Mouse (Mus musculus) WW6 (cell line): ENCODE results near the gene Cdh5.
"Not testable (repeated sequence)": the region's sequence is repeated elsewhere in the genome, so short reads cannot be mapped to it uniquely, and the experiment has no call there.

Experiments
- DNase-seq: peaks from one replicate; pipeline ENCODE4 v3.0.0-alpha.2; 2013; ENCODE audit warnings: low read depth, low spot score

Gene Cdh5

DNA sequence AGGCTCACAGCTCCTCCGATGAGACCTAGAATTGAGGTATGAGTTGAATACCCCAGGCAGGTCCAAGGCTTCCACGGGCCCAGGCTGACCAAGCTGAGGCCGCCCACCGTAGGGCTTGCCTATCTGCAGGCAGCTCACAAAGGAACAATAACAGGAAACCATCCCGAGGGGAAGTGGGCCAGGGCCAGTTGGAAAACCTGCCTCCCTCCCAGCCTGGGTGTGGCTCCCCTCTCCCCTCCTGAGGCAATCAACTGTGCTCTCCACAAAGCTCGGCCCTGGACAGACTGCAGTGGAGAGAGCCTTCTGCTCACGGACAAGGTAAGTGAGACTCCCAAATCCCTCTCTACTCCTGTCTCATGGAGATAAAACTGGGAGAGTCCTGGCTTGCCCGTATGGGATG lies at the start of gene Cdh5:
Cdh5 (plus strand) TSS at position 211 of the 400 bp plus-strand sequence.
- no peak for DNase-seq

GRCm38 (mm10) chr8:104059922-104060321 lies 41.5 kb upstream of the Cdh5 start:
- DNase-seq, result no peak

DNA sequence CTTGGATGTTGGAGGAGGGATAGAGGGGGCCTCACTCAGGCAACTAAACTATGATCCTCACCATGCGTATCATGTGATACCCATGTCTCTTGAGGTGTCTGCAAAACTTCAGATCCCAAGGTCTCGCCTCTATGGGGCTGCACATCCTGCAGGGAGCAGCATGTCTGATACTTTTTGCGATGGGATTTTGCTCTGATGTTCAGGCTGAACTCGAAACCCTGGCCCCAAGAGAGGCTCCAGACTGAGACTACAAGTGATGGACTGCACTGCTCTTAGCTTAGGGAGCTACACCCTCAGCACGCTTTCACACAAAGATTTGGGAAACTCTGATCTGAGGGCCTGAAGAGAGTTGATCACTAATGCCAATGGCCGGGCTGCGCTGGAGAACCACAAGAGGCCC lies 41.0 kb upstream of the Cdh5 start:
- DNase-seq, result no peak

DNA sequence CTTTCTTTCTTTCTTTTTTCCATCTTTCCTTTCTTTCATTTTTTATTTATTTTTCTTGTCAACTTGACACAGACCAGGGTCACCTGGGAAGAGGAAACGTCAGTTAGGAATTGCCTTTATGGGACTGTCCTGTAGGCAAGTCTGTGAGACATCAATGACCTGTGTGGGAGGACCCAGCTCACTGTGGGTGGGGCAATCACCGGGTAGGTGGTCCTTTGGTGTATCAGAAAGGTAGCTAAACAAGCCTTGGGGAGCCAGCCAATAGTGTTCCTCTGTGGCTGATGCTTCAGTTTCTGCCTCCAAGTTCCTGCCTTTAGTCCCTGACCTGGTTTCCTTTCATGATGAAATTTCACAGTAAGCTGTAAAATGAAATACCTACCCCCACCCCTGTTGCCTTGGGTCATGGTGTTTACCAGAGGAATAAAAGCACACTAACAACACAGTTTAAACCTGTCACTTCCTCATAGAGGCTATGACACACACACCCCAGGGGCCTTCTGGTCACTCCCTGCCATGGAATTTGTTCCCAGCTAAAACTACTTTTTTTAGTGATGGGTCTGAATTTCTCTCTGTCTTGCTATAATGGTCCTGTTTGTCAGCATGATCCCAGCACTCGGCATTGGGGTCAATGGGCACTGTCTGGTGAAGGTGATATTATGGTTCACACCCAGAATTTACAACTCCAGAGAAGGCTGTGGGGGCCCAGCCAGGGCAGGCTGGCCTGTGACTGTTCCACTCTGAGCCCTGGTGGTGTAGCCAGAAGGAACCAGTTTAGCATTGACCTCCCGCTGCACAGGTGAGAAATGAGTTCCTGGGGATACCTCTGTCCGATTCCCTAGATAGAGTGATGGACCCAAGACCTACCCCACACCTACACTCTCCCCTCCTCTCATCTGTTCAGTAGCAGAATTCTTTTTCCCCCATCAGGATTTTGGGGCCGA lies 40.1 kb upstream of the Cdh5 start:
- no peak for DNase-seq

- DNase-seq, result no peak
These were observed 39.2 kb upstream of the Cdh5 start for GRCm38 (mm10) chr8:104061989-104062820.

GRCm38 (mm10) chr8:104065223-104065622 lies 36.2 kb upstream of the Cdh5 start:
- DNase-seq, result no peak

DNA sequence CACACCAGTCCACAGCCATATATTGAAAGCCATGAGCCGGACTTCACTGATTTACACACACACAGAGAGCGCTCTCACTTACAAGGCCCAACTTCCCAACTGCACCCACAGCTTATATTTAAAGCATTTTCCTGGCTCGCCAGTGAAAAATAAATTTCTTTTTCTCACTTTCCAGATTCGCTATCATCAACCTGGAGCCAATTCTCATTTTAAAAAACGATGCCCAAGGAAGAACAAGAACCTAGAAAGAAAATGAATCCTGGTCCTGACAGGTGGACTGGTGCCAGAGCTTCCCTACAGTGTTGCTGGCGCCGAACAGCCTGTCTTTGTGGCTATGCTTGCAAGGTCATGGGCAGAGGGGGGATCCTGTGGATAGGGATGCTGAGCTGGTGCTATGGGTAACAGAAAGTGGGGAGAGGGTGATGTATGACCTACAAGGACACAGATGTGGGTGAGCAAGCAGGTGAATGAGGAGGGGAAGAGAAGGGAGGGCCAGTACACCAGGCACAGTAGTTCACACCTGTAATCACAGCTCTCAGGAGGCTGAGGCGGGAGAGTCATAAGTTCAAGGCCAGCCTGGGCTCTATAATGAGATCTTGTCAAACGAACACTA lies 35.4 kb upstream of the Cdh5 start:
- DNase-seq, result no peak

GRCm38 (mm10) chr8:104067390-104067925 lies 34.0 kb upstream of the Cdh5 start:
- no peak for DNase-seq

- DNase-seq, result no peak
These were observed 32.9 kb upstream of the Cdh5 start for GRCm38 (mm10) chr8:104068421-104069035.

DNA sequence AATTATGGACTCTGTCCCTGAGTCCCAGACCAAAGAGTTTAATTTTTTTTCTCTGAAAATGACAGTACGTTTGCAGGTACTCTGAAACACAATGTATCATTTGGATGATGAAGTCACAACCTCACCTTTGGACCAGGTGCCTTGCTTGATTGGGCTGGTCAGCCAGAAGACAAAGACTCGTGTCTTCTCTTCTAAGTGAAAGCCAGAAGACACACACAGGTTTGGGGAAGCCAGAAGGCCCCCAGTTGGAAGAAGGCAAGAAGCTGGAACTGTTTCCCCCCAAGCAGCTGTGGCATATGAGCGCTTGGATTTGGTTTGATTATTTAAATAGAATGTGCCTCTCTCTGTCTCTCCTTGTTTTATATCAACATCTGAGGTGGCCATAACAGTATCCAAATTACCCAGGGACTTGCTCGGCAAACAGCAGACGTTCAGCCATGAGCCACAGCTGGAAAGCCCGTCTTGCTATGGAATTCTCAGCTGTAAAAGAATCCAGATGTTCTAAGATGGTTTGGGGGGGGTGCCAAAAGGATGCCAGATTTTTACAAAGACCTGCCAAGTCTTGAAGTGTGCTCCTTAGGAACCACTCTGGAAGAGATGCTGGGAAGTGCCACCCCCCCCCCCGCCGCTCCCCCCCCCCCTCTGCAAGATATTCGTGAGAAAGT lies 31.1 kb upstream of the Cdh5 start:
- DNase-seq, result not testable (repeated sequence)

DNA sequence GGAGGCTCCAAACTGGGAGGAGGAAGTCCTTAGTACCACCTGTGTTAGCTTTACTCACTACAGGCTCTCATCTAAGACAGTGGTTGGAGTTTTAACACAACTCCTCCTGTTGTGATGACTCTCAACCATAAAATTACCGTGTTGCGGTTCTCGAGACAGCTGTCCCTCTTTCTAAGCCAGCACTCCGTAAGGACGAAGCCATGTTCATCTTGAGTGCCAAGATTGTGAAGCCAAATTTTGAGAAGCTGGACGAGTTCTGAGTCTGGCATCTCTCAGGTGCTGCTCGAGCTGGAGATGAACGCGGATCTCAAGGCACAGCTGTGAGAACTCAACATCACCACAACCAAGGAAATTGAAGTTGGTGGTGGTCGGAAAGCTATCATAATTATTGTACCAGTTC lies 30.5 kb upstream of the Cdh5 start:
- DNase-seq, result no peak

DNA sequence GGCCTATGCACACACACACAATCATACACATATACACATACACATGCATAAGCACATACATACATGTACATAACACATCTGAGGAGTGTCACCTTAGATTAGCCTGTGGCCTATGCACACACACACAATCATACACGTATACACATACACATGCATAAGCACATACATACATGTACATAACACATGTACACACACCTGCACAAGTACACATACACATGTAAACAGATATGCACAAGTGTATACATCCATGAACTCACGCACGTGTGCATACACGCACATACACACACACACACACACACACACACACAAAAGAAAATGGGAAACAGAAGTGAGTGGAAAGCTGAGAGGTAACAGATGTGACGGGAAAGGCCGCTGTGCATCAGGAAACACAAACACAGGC lies 26.3 kb upstream of the Cdh5 start:
- DNase-seq, result no peak

GRCm38 (mm10) chr8:104076541-104077412 lies 24.6 kb upstream of the Cdh5 start:
- no peak for DNase-seq

DNA sequence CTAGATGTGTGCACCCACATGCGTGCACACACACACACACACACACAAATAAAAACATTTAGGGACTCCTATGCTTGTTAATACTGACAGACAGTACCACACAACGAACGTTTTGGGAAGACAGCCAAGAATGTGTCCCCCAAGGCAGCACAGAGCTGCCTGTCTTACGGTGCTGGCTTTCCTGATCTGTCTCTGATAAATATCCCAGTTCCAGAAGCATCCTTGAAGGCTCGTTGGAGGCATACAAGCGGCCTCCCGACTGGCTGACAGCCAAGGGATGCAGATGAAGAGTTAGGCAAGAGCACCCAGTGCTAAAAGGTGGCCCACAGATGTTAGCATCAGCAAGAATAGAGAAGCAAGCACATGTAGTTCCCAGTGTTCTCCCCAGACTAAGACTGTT lies 23.3 kb upstream of the Cdh5 start:
- no peak for DNase-seq

DNA sequence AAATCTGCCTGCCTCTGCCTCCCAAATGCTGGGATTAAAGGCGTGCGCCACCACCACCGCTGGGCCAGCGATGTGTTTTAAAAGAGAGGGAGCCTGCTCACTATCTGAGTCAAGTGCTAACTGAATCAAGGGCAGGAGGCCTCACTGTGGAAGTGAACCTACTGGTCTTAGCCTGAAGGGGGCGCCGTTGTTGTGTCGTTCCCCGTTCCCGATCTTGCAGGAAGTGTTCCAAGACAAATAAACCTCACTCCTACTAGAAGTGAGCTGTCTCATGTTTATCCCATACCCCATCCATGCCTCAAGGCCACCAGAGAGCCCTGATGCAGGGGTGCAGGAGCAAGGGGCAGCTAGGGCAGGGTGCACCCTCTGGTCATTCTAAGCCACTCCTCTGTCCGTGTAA lies 16.1 kb upstream of the Cdh5 start:
- no peak for DNase-seq

GRCm38 (mm10) chr8:104086615-104087014 lies 14.8 kb upstream of the Cdh5 start:
- DNase-seq, result no peak

- DNase-seq, result no peak
These were observed 14.3 kb upstream of the Cdh5 start for GRCm38 (mm10) chr8:104087091-104087490.

- not testable (repeated sequence) for DNase-seq
These were observed 13.5 kb upstream of the Cdh5 start for GRCm38 (mm10) chr8:104087878-104088277.

DNA sequence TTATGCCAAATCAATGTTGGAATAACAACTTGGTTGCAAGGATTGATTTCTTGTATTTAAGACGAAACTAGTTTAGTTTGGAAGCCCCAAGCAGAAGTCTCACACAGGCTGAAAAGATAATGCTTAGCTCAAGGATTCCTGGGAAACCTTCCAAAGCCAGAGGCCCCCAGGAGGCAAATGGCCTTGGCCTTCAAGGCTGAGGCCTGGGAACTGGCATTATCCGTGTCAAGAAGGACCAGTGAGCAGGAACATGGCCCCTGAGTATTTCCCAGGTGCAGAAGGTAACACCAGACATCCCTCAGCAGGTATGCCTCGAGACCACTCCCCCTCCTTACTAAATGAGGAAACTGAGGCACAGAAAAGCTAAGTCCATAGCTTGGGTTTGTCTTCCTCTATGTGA lies 12.5 kb upstream of the Cdh5 start:
- DNase-seq, result no peak
